Mouse (Mus musculus): ENCODE data around the gene Car14.

Gene Car14

GRCm38 (mm10) chr3:95851317-95851716 is 53.2 kb downstream of the Car14 start:
- no peak for DNase-seq

GRCm38 (mm10) chr3:95850611-95851010 is 53.9 kb downstream of the Car14 start:
- DNase-seq: no peak
